Mouse (Mus musculus) hindlimb bud, embryonic 11.5 days (tissue): ENCODE results near the gene Cdkl2.

ENCODE experiments used
- DNase-seq: peaks from one replicate; pipeline ENCODE4 v3.0.0-alpha.2; 2012; ENCODE audit warnings: low read depth, low spot score; ENCODE audit errors: extremely low spot score

Gene Cdkl2

GRCm38 (mm10) chr5:91956991-91957760 is 86.5 kb downstream of the Cdkl2 start:
- no peak for DNase-seq
